Mouse (Mus musculus) hindbrain, postnatal 0 days (tissue): ENCODE results near the gene Slc4a4. TPM values are rescaled to one million over a fixed set of nuclear protein-coding genes. Genes with fewer than 3 reads are reported as not detected.

ENCODE experiments used
- ATAC-seq: fragments of 200-750 bp; cut with Nextera tagmentation; 2 replicates; pipeline ENCODE4 v1.8.0; 2017; ENCODE audit warnings: mild to moderate bottlenecking, moderate TSS enrichment, moderate library complexity
- DNase-seq: peaks from one replicate; pipeline ENCODE4 v3.0.0-alpha.2; 2015; ENCODE audit warnings: low spot score
- H3K27ac ChIP-seq: fragments of 300-500 bp; sonication (generic); 2 replicates; pipeline ENCODE4 v1.5.1; 2014; ENCODE audit warnings: mild to moderate bottlenecking
- H3K27me3 ChIP-seq: fragments of 300-500 bp; sonication (generic); 2 replicates; pipeline ENCODE4 v1.6.1; 2014; ENCODE audit warnings: low read length, mixed read lengths; ENCODE audit not compliant: insufficient read depth
- H3K36me3 ChIP-seq: fragments of 300-500 bp; sonication (generic); 2 replicates; pipeline ENCODE4 v1.6.1; 2014; ENCODE audit warnings: low read length, mixed read lengths; ENCODE audit not compliant: insufficient read depth
- H3K4me1 ChIP-seq: fragments of 300-500 bp; sonication (generic); 2 replicates; pipeline ENCODE4 v1.6.1; 2014; ENCODE audit warnings: antibody characterized with exemption, low read length, mixed read lengths; ENCODE audit not compliant: insufficient read depth
- H3K4me2 ChIP-seq: fragments of 300-500 bp; sonication (generic); 2 replicates; pipeline ENCODE4 v1.6.1; 2014; ENCODE audit warnings: low read depth, mild to moderate bottlenecking, low read length, moderate library complexity, mixed read lengths
- H3K4me3 ChIP-seq: fragments of 300-500 bp; sonication (generic); 2 replicates; pipeline ENCODE4 v1.5.1; 2014; ENCODE audit warnings: low read length
- H3K9ac ChIP-seq: fragments of 300-500 bp; sonication (generic); replicated peaks from 2 replicates; pipeline ENCODE4 v1.6.1; 2014; ENCODE audit warnings: mild to moderate bottlenecking, low read length, moderate library complexity, mixed read lengths
- H3K9me3 ChIP-seq: fragments of 300-500 bp; sonication (generic); 2 replicates; pipeline ENCODE4 v1.6.1; 2016; ENCODE audit warnings: low read length, mixed read lengths
- CTCF ChIP-seq: IDR thresholded peaks from 2 replicates; pipeline ENCODE4 v1.5.1; 2016; ENCODE audit warnings: antibody characterized with exemption, control low read depth, low read depth
- WGBS: fragments of 180-500 bp; shearing (Covaris S2); extraction: QIAGEN DNeasy Blood & Tissue Kit; methylation state at CpG from one replicate; pipeline ENCODE4 v1.1.7; 2014; 5-methylcytosine and 5-hydroxymethylcytosine counted together
- polyA plus RNA-seq: library from polyadenylated mRNA; unstranded; fragments of >200 nt; fragmentation: Nextera tagmentation; extraction: Ambion mirVana; gene quantifications from 2 replicates; pipeline ENCODE4 v1.2.1, GENCODE M21; 2015
- total RNA-seq: library from RNA; depleted of rRNA; stranded (reverse); fragments of >200 nt; gene quantifications from 2 replicates; pipeline ENCODE4 v1.2.3, GENCODE M21; 2014

Gene Slc4a4
- total and polyA plus RNA-seq, 2 experiments from 2014 or later = 31.1 to 68.8 TPM

GRCm38 (mm10) chr5:88994533-88994932, 107.9 kb downstream of the Slc4a4 start:
- Histone ChIP-seq H3K4me2 (no peak overlapping the region), H3K27ac (peak overlapping the region; percentile 67), H3K9me3 (no peaks in the 10 kb centered on the region), H3K36me3 (no peaks in the 10 kb centered on the region), H3K27me3 (no peaks in the 10 kb centered on the region), H3K4me3 (no peak overlapping the region), H3K4me1 (no peaks in the 10 kb centered on the region), H3K9ac (no peak overlapping the region)
- peak; percentile 80 for DNase-seq
- peak; percentile 92 for ATAC-seq
- 76% methylated on average over 5 of the region's 5 CpGs for WGBS
- TF ChIP-seq CTCF = no peak

GRCm38 (mm10) chr5:88996246-88996645, 109.6 kb downstream of the Slc4a4 start:
- no peak for DNase-seq
- Histone ChIP-seq H3K4me2 (no peak overlapping the region), H3K4me1 (no peaks in the 10 kb centered on the region), H3K4me3 (no peak overlapping the region), H3K27ac (no peak overlapping the region), H3K36me3 (no peaks in the 10 kb centered on the region), H3K9me3 (no peaks in the 10 kb centered on the region), H3K27me3 (no peaks in the 10 kb centered on the region), H3K9ac (no peak overlapping the region)
- ATAC-seq = no peak
- WGBS = 96% methylated on average over 8 of the region's 8 CpGs
- no peak for TF ChIP-seq CTCF

GRCm38 (mm10) chr5:88997277-88997676, 110.7 kb downstream of the Slc4a4 start:
- no peak for ATAC-seq
- TF ChIP-seq CTCF = no peak
- Histone ChIP-seq H3K27ac (no peak overlapping the region), H3K9ac (no peak overlapping the region), H3K4me2 (no peak overlapping the region), H3K4me3 (no peak overlapping the region), H3K36me3 (no peaks in the 10 kb centered on the region), H3K4me1 (no peaks in the 10 kb centered on the region), H3K9me3 (no peaks in the 10 kb centered on the region), H3K27me3 (no peaks in the 10 kb centered on the region)
- 96% methylated on average over 6 of the region's 6 CpGs for WGBS
- DNase-seq = no peak

DNA sequence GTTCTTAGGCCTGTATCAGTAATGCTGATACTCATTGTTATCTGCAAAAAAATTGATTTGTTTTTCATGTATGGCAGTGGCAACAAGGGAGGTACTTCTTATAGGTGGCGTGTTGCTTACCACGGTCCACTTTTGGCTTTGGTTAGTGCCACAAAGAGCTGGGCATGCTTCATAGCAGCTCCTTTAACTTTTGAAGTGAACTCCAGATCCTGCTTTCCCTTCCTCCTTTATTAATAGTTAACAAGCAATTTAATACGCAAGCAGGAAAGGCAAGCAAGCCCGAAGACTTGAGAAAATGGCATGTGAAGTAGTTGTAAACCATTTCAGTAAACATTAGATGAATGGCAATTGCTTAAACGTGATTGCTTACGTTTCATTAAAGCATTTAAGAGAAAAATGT, 113.2 kb downstream of the Slc4a4 start:
- H3K9ac ChIP-seq = no peak overlapping the region
- no peaks in the 10 kb centered on the region for H3K36me3 ChIP-seq
- no peak for ATAC-seq
- no peaks in the 10 kb centered on the region for H3K9me3 ChIP-seq
- H3K27ac ChIP-seq = no peak overlapping the region
- TF ChIP-seq CTCF = no peak
- 90% methylated on average over 6 of the region's 6 CpGs for WGBS
- no peaks in the 10 kb centered on the region for H3K4me1 ChIP-seq
- no peak for DNase-seq
- no peak overlapping the region for H3K4me3 ChIP-seq
- no peak overlapping the region for H3K4me2 ChIP-seq
- no peaks in the 10 kb centered on the region for H3K27me3 ChIP-seq

- Histone ChIP-seq H3K4me1 (no peaks in the 10 kb centered on the region), H3K4me3 (no peak overlapping the region), H3K36me3 (no peaks in the 10 kb centered on the region), H3K4me2 (no peak overlapping the region), H3K9ac (no peak overlapping the region), H3K27me3 (no peaks in the 10 kb centered on the region), H3K9me3 (no peaks in the 10 kb centered on the region), H3K27ac (no peak overlapping the region)
- no peak for TF ChIP-seq CTCF
- DNase-seq = no peak
- WGBS = 95% methylated on average over 7 of the region's 7 CpGs
- ATAC-seq = no peak
These were observed 114.0 kb downstream of the Slc4a4 start for GRCm38 (mm10) chr5:89000598-89000997.

GRCm38 (mm10) chr5:89010116-89010515, 123.5 kb downstream of the Slc4a4 start:
- Histone ChIP-seq H3K9me3 (no peaks in the 10 kb centered on the region), H3K27me3 (no peaks in the 10 kb centered on the region), H3K9ac (no peak overlapping the region), H3K4me2 (no peak overlapping the region), H3K36me3 (no peaks in the 10 kb centered on the region), H3K27ac (no peak overlapping the region), H3K4me1 (no peaks in the 10 kb centered on the region), H3K4me3 (no peak overlapping the region)
- WGBS = 62% methylated on average over 5 of the region's 5 CpGs
- no peak for DNase-seq
- no peak for ATAC-seq
- no peak for TF ChIP-seq CTCF

GRCm38 (mm10) chr5:89012456-89012855, 125.8 kb downstream of the Slc4a4 start:
- Histone ChIP-seq H3K27me3 (no peaks in the 10 kb centered on the region), H3K9me3 (no peaks in the 10 kb centered on the region), H3K36me3 (no peaks in the 10 kb centered on the region), H3K9ac (no peak overlapping the region), H3K4me2 (no peak overlapping the region), H3K4me3 (no peak overlapping the region), H3K4me1 (no peaks in the 10 kb centered on the region), H3K27ac (no peak overlapping the region)
- DNase-seq = no peak
- ATAC-seq = no peak
- 95% methylated on average over 3 of the region's 3 CpGs for whole genome bisulfite sequencing
- no peak for TF ChIP-seq CTCF
